Mouse (Mus musculus) testis, postnatal 14 days (tissue): ENCODE results near the gene Mxi1.
"Not testable (repeated sequence)": the region's sequence is repeated elsewhere in the genome, so short reads cannot be mapped to it uniquely, and the experiment has no call there.

Experiments used
- DNase-seq: peaks from one replicate; pipeline ENCODE4 v3.0.0; 2021; ENCODE audit warnings: low spot score

Mxi1 gene

DNA sequence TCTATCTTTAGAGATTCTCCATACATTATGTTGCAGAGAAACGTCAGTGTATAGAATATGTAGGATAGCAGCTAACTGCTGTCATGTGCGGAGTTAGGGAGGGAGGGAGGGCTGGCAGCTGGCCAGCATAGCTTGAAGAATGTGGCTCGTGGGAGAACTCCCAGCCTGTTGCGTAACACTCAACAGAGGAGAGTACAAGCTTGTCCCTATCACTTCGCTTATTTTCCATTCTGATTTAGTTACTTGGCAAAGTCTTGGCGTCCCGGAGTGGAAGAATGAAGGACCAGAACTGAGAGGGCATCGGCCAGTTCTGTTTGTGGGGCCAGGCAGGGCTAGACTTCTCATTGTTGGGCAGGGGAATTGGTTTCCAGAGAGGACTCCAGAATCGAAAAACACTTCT is 54.6 kb downstream of the Mxi1 start:
- peak; percentile 54 for DNase-seq

DNA sequence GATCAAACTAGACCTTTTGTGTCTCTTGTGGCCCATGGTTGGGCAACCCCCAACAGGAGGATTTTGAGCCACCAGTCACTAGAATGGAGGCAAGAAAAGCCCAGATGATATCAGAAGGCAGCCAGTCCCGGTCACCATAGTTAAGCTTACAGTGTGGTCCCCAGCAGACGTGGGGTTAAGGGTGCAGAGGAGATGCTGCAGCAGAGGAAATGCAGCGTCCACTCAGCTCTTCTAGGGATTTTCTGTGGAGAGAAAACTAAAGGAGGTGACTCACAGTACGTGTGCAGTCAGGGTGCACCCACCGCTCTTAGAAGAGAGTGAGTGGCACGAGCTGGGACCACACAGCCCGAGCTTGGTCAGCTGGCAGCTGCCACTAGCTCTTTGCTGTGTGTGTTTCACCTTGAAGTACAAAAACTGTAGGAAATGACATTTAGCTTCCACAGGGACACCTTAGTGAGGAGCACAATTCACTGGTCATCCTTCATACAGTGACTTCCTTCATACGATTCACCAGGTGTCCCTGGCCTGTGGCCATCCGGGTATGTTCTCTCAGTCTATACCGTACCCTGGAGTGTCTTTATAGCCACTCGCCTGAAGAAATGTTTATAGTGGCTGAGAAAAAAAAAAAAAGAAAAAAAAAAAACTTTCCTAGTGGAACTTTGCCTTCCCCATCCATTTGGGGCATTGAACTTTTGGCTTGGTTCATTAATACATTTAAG is 55.9 kb downstream of the Mxi1 start:
- no peak for DNase-seq

DNA sequence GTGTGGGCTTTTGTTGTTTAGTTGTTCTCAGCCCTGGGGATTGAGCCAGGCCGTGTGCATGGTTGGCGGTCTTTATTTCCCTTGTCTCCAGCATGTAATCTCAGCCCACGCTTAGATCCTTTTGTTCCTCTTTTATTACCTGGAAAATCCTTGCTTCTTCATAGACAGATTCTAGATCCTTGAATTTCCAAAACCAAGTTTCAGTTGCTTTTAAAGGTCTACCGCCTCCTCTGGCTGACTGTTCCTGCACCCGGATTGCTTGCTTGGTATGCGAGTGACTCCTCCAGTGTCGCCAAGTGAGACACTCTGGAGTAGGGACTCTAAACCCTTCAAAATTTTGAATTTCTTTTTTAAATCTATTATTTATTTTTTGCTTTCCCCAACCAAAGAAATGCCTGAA is 56.6 kb downstream of the Mxi1 start:
- DNase-seq = no peak

DNA sequence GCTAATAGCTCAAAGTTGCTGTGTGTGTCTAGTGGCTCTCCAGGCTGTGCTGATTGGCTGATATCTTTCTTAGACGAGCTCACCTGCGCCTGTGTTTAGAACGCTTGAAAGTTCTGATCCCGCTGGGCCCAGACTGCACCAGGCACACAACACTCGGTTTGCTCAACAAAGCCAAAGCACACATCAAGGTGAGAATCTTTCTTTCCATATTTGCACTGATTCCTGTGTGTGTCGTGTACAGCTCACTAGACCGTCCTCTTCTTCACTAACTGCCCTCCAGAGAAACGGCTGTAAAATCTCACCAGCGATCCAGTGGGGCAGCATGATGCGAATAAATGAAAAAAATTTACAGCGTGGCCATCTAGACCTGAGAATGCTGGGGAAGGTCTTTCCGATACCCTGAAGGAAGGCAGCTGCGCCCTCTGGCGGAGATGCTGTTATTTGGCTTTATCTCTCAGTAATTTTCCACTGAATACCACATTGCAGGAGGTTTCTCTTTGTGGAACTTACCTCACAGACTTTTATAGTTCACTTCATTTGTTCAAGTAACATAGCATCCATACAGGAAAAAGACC is 59.2 kb downstream of the Mxi1 start:
- no peak for DNase-seq

DNA sequence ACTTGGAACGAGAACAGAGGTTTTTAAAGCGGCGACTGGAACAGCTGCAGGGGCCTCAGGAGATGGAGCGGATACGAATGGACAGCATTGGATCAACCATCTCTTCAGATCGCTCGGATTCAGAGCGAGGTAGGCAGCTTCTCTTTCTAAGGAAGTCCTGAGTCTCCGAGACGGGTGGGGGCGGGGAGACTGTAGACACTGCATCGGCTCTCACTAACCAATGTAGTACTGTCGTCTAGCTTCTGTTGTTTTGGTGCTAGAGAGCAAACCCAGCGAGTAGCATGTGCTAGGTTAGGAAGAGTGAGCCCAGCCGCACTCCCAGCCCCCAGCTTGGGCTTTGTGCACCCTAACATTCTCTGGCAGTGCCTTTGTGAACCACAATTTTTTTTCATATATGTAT is 59.9 kb downstream of the Mxi1 start:
- no peak for DNase-seq

DNA sequence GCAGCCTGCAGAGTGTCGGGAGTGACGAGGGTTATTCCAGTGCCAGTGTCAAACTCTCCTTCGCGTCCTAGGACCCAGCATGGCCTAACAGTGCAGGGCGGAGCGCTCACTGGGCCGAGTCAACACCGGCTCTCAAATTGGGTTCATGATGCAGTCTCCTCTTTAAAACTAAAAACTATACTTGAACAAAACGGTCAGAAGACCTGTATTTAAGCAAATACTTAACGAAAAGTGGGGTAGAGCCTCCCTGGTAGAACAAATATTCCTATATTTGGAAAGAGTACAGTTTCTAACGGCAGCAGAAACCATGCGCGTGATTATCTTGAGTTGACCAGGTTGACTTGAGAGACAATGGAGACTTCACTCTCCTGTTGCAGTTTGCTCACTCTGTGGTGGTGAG is 61.3 kb downstream of the Mxi1 start, which contains the start of gene Gm10197:
Gene Gm10197, minus strand, starts transcription at position 101 of the 400 bp plus-strand sequence.
- no peak for DNase-seq

DNA sequence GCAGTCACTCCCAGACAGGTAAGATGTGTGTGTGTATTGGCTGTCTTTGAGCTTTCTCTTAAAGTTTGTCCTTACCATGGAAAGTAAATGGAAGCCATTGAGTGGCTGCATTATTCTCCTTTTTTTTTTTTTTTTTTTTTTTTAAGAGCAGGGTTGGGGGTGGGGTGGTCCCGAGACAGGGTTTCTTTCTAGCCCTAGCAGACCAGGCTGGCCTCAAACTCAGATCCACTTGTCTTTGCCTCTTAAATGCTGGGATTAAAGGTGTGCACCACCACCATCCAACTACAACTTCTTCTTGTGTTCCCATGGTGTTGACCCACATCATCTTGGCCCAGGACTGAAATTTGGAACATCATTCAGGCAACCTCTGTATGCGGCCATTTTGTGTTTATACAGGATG is 63.3 kb downstream of the Mxi1 start:
- no peak for DNase-seq

DNA sequence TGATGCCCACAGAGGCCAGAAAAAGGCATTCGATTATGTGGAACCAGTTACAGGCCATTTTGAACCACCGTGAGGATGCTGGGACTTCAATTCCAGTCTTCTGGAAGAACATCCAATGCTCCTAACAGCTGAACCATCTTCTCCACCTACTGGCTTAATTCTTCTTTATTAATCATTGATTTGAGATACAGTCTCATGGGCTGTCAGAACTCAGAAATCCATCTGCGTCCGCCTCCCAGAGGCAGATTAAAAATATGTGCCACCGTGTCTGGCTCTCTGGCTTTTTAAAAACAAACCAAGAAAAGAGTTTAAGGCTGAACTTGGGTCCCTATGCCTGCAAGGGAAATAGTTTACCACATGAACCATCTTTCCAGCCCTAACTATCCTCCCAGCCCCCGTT is 65.0 kb downstream of the Mxi1 start:
- no peak for DNase-seq

DNA sequence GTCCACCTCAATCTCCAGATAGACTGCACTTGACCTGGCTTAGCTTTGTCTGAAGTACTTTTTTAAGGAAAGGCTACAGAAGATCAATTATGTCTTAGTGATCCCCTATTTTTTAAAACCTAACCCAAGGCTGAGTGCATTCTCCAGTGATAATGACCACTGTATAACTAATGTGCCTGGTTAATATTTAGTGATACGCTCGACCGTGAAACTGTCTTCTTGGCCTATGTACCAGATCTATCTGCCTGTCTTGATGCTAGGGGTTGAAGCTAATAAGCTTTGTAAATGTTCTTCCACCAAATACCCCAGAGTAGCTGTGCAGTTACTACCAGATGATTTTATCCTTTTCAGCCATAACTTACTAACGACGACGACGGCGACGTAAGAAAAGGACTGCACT is 65.5 kb downstream of the Mxi1 start:
- DNase-seq = no peak

DNA sequence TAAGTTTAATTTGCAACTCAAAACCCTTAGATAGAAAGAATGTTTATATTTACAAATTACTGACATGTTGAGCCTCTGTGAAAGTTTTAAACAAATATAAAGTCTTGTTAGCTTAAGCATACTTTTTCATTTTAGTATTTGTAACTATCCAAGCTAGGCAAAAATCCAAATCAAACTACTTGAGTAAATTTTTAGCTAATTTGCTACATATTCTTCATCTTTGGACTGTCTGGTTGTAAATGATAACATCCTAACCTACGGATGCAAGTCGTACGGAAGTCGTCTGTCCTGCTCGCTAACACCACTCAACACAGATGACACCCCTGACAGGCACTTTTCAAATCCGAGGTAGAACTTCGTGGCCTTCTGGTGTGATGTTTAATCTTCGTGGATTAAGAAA is 67.3 kb downstream of the Mxi1 start:
- DNase-seq = no peak

DNA sequence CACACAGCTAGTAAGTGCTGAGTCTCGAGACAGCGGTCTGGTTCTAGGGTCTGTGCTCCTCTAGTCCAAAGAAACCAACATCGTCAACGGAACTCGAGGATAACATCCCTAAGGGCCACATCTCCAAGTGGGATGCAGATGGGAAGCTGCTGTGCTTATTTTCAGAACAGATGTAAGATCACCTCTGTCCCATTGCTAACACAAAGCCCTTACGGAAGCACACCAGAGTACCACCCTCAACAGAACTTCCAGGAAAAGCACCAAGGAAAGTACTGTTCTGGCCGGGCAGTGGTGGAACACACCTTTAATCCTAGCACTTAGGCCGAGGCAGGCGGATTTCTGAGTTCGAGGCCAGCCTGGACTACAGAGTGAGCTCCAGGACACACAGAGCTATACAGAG is 68.1 kb downstream of the Mxi1 start:
- DNase-seq = no peak

DNA sequence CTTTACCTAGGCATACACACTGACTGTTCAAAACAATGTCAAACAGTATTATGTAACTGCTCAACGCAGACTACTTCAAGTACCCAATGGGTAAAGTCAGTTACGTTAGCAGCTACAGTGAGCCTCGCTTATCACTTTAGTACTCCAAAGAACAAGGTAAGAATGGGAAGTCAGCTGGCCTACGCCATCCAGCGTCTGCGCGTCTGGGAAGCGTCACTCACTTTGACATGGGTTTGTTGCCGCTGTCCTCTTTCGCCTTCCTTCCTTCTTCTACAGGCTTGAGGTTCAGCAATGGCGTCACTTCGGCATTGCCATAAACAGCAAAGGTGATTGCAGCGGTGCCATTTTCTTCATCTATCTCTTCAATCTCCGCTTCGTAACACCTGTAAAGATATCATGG is 73.0 kb downstream of the Mxi1 start:
- no peak for DNase-seq

DNA sequence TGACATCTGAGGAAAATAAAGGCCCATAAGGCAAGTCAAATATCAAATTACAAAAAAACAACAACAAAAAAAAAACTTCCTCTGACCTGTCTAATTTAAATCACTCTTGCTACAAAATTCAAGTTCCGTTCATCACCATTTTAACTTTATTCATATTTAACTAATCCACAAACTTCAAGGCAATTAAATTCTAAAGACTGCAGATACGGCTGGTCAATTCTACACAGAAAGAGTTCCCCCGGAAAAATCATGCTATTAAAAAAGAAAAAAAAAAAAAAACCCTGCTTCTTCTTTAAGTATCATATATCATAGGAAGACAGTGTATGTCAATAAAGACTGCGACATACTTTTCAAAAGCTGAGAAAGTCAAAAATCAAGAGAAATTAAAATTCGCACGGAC is 79.1 kb downstream of the Mxi1 start:
- DNase-seq = no peak

DNA sequence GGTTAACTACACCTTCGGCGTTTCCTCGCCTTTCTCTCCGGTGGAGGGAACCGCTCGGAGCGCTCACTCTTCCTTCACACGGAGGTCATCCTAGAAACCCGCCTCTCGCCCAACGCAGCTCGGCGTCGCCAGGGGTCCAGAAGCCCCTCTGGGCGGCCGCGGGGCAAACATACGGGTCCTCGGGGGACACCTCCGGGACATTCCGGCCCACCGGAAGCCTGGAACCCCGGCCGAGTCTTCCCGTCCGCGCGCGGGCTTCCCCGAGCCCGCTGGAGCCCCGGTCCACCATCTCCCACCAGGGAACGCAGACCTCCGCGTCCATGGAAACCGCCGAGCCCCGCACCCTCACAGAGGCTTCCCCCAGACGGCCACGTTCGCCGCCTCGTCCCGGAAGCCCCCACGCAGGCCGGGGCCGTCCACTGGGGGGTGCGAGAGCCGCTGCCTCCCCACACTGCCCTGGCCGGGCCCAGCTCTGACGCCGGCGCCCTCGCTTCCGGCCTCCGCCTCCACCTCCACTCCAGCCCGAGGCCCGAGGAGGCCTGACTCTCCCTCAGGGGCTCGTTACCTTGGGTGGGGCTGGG is 79.6 kb downstream of the Mxi1 start:
- peak; percentile 85 for DNase-seq

DNA sequence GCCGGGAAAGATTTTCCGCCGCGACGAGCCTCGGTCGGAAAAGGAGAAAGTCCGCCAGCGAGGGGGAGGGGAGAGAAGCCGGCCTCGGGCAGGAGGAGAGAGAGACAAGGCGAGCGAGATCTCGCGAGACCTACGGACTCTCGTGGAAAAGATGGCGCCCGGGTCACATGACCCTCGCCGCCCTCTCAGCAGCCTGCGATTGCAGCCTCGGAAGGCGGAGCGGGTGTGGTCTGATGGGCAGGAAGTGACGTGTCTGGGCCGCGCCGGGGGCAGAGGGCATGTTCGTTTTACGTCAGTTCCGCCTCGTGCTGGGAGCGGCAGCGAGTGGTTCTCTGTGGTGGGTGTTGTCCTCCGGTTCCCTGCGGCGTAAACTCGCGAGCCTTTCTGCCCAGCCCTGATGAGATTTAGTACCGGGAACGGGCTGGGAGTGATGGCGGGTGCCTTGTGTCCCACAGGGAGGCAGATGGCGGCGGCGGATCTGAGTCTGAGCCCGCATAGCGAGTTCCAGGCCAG is 80.2 kb downstream of the Mxi1 start, which contains the start of gene Smndc1:
Gene Smndc1, minus strand, starts transcription at position 84 of the 513 bp plus-strand sequence.
- peak; percentile 100 for DNase-seq

DNA sequence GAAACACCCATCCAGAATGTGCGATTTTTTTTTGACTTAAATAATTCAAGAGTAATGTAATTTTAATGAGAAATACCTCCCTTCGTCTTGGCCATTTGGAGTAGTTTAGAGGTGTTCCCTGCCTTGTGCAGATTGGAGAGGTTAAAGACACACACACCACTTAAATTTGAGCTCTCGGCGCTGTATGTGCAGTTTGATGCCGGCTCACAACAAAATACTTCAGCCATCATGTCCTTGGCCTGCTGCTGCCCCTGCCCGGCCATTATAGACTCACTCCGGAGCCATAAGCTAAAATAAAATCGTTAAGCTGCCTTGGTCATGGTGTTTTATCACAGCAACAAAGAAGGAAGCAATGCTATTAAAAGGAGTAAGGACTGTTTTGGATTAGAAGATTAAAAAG is 81.1 kb downstream of the Mxi1 start:
- DNase-seq = no peak

DNA sequence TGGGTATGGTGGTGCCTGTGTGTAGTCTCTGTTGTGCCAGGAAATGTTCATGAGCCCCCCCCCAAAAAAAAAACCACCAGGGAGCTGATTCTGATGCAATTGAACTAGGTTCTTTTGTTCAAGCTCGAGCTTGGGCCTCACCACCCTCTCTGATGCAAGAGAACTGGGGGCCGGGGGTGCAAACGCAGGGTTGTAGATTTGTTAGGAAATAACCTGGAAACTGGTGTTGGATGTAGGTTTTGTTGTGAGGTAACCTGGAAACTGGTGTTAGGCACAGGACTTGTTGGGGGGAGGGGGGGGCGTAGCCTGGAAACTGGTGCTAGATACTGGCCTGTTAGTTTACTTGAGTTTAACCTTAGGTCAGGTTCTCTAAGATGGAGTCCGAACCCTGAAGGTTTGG is 81.5 kb downstream of the Mxi1 start:
- DNase-seq = no peak

DNA sequence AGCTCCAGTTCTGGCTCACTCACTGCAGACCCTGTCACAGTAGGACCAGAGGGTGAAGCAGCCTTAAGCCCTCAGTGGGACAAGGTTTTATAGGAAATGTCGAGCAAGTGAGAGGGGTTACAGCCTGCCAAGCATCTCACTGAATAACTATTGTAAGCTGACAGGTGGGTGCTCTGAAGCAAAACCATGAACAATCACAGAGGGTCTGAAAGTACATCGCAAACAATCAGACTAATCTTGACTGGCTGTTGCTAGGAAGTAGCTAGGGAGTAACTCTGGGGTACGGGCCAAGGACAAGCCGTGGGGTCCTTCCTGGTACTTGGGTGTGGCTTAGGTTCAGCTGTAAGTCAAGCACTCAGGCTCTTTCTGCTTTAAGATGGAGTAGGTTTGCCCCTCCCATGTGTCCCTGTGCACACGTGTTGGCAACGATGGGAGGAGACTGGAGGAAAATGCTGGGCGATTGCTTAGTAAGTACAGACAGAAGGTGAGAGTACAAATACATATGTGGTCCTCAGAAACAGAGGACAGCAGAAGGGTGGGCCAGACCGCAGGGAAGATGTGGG is 82.5 kb downstream of the Mxi1 start:
- DNase-seq = no peak

DNA sequence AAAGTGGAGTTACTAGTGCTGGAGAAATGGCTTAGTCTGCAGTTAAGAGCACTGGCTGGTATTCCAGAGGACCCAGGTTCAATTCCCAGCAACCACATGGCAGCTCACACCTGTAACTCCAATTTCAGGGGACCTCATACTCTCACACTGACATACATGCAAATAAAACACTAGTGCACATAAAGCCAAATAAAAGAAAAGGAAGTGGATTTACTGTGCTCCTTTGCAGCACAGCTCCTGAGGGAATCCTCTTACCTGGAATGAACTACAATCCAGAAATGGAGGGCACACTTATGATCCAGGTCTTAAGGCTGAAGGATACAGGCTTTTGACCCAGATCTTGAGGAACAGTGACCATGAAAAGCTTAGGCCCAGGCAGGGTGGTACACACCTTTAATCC is 83.3 kb downstream of the Mxi1 start:
- no peak for DNase-seq

DNA sequence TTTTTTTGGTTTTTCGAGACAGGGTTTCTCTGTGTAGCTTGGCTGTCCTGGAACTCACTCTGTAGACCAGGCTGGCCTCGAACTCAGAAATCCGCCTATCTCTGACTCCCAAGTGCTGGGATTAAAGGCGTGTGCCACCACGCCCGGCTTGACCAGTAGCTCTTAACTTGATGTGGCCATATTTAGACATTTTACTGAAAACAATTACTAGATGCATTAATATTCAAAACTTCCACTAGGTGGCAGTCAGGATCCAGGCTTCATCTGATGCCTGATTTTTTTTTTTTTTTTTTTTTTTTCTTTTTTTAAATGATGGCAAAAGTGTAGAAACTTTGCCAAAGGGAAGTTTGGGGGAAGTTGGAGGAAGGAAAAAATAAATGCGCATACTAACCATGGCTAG is 84.2 kb downstream of the Mxi1 start:
- no peak for DNase-seq

DNA sequence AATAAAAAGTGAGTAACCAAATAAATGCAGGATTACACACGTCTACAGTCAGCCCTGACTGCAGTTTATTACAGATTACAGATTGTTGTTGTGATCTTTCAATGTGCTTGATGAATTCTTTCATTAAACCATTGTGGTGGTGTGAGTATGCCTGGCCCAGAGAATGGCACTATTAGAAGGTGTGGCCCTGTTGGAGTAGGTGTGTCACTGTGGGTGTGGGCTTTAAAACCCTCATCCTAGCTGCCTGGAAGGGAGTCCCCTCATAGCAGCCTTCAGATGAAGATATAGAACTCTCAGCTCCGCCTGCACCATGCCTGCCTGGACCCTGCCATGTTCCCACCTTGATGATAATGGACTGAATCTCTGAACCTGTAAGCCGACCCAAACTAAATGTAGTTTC is 84.6 kb downstream of the Mxi1 start:
- DNase-seq = not testable (repeated sequence)

DNA sequence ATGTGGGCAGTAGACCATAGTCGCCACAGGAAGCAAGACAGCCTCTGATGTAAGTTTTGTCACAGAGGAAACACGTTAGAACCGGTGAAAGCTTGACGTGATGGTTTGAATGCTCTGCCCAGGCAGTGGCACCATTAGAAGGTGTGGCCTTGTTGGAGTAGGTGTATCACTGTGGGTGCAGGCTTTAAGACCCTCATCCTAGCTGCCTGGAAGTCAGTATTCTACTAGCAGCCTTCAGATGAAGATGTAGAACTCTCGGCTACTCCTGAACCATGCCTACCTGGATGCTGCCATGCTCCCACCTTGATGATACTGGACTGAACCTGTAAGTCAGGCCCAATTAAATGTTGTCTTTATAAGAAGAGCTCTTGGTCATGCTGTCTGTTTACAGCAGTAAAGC is 85.5 kb downstream of the Mxi1 start:
- DNase-seq = not testable (repeated sequence)
